Mouse (Mus musculus) neural tube, embryonic 14.5 days (tissue): ENCODE data around the gene Nt5dc3. TPM values are rescaled to one million over a fixed set of nuclear protein-coding genes. Genes with fewer than 3 reads are reported as not detected.
A peak's percentile ranks its signal among the peaks of the same experiment; 100 is the strongest.

Experiments used
- ATAC-seq: fragments of 200-750 bp; cut with Nextera tagmentation; 2 replicates; pipeline ENCODE4 v1.8.0; 2017; ENCODE audit warnings: low read depth, mild to moderate bottlenecking, moderate TSS enrichment, moderate library complexity
- H3K27ac ChIP-seq: fragments of 300-500 bp; sonication (generic); 2 replicates; pipeline ENCODE4 v1.5.1; 2014; ENCODE audit warnings: low read depth, mild to moderate bottlenecking, control low read depth, low read length, moderate library complexity, mixed read lengths
- H3K27me3 ChIP-seq: fragments of 300-500 bp; sonication (generic); 2 replicates; pipeline ENCODE4 v1.6.1; 2014; ENCODE audit warnings: low read length; ENCODE audit not compliant: control insufficient read depth, insufficient read depth
- H3K36me3 ChIP-seq: fragments of 300-500 bp; sonication (generic); 2 replicates; pipeline ENCODE4 v1.6.1; 2014; ENCODE audit warnings: low read length, mixed read lengths; ENCODE audit not compliant: control insufficient read depth, insufficient read depth
- H3K4me1 ChIP-seq: fragments of 300-500 bp; sonication (generic); 2 replicates; pipeline ENCODE4 v1.6.1; 2014; ENCODE audit warnings: low read length; ENCODE audit not compliant: control insufficient read depth, insufficient read depth
- H3K4me2 ChIP-seq: fragments of 300-500 bp; sonication (generic); 2 replicates; pipeline ENCODE4 v1.6.1; 2014; ENCODE audit warnings: mild to moderate bottlenecking, low read depth, low read length, control low read depth
- H3K4me3 ChIP-seq: fragments of 300-500 bp; sonication (generic); 2 replicates; pipeline ENCODE4 v1.5.1; 2014; ENCODE audit warnings: low read depth, low read length, control low read depth, mixed read lengths
- H3K9ac ChIP-seq: fragments of 300-500 bp; sonication (generic); replicated peaks from 2 replicates; pipeline ENCODE4 v1.6.1; 2014; ENCODE audit warnings: low read depth, mild to moderate bottlenecking, control low read depth, low read length, mixed read lengths
- H3K9me3 ChIP-seq: fragments of 300-500 bp; sonication (generic); 2 replicates; pipeline ENCODE4 v1.6.1; 2016; ENCODE audit warnings: low read length; ENCODE audit not compliant: control insufficient read depth
- WGBS: fragments of 180-500 bp; shearing (Covaris S2); extraction: QIAGEN DNeasy Blood & Tissue Kit; methylation state at CpG from one replicate; pipeline ENCODE4 v1.1.7; 2014; 5-methylcytosine and 5-hydroxymethylcytosine counted together
- polyA plus RNA-seq: library from polyadenylated mRNA; unstranded; fragments of >200 nt; fragmentation: Nextera tagmentation; extraction: Ambion mirVana; gene quantifications from 2 replicates; pipeline ENCODE4 v1.2.1, GENCODE M21; 2014

The Nt5dc3 gene
- polyA plus RNA-seq, 1 experiment from 2014 or later, result 14.9 TPM

DNA sequence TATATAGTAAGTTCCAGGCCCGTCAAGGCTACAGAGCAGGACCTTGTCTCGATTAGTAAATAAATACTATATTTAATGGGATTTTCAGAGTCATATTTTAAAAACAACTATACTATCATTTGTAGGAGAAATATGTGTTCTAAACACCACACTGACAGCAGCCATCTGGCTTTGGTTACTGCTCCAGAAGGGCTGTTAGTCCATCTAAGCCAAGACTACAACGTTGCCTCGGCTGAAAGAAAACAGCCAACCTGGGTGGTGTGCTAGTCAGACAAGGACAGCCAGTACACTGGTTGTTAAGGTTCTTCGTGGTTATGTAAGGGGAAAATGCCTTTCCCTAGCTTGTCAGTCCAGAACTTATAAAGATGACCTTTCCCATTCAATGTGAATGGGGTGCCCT is 63.9 kb downstream of the Nt5dc3 start:
- H3K36me3 ChIP-seq, result no peaks in the 10 kb centered on the region
- no peak overlapping the region for H3K4me3 ChIP-seq
- H3K4me1 ChIP-seq, result no peaks in the 10 kb centered on the region
- H3K9ac ChIP-seq, result no peak overlapping the region
- WGBS, result 91% methylated on average over 5 of the region's 5 CpGs
- H3K9me3 ChIP-seq, result no peaks in the 10 kb centered on the region
- H3K4me2 ChIP-seq, result no peak overlapping the region
- ATAC-seq, result no peak
- no peaks in the 10 kb centered on the region for H3K27me3 ChIP-seq
- H3K27ac ChIP-seq, result no peak overlapping the region

DNA sequence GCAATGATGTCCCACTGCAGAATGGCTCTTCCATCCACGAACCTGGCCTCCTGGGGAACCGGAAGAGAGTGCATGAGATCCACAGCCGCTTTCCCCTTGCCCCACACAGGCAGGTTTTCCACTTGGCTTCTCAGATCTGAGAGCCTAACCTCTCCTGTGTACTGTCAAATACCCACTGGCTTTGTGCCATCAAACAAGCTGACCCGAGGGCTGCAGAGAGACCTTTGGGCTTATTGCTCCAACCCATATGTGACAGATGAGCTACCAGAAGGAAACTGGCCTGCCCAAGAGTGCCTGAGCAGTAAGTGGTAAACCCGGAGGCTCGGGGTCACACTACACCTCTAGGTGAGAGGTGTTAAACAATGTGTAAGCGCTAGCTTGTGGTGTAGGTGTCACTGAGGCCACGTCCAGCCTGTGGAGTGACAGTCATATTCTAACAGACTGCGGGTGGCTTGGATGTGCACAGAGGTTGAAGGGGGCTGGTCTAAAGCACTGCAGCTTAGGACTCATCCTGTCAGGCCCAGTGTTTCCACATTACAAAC is 68.2 kb downstream of the Nt5dc3 start:
- H3K4me1 ChIP-seq, result no peaks in the 10 kb centered on the region
- no peak overlapping the region for H3K27ac ChIP-seq
- H3K4me3 ChIP-seq, result no peak overlapping the region
- H3K9me3 ChIP-seq, result no peaks in the 10 kb centered on the region
- no peaks in the 10 kb centered on the region for H3K27me3 ChIP-seq
- H3K9ac ChIP-seq, result no peak overlapping the region
- no peaks in the 10 kb centered on the region for H3K36me3 ChIP-seq
- no peak overlapping the region for H3K4me2 ChIP-seq
- WGBS, result 80% methylated on average over 9 of the region's 9 CpGs
- ATAC-seq, result no peak

DNA sequence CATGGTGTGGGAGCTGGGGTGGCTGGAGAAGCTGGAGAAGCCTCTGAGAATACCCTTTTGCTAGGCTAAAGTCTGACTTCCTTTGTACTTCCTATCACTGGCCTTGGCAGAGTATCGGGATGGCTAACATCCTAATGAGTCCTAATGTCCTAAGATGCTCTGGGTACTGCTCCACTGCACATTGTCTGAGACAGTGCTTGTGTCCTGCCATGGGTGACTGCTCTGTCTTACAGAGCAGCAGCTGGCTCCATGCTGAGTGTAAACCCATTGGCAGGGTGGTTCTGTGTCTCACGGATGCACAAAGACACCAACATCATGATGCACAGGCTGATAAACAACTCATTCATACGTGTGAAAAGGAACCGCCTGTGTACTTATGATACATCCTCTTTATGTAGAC is 70.3 kb downstream of the Nt5dc3 start:
- Histone ChIP-seq H3K4me1 (no peaks in the 10 kb centered on the region), H3K9ac (no peak overlapping the region), H3K27ac (no peak overlapping the region), H3K4me3 (no peak overlapping the region), H3K4me2 (no peak overlapping the region), H3K9me3 (no peaks in the 10 kb centered on the region), H3K27me3 (no peaks in the 10 kb centered on the region), H3K36me3 (no peaks in the 10 kb centered on the region)
- WGBS, result 88% methylated on average over 4 of the region's 4 CpGs
- no peak for ATAC-seq

DNA sequence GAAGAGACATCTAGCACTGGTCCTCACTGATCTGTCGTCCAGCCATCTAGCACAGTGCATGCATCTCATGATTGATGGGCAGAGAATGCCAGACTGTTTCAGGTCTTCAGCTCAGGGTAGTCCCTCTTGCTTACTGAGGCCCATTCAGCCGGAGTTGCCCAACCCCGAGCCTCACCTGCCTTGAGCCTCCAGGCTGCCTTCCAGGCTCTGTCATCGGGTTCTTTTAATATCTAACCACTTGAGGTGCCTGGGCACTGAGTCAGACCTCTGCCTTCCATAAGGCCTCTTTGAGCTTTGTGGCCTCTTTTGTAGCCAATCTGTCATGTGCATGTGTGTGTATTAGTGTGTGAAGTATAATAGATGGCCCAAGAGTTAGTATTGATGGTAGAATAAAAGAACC is 70.7 kb downstream of the Nt5dc3 start:
- Histone ChIP-seq H3K9ac (no peak overlapping the region), H3K27me3 (no peaks in the 10 kb centered on the region), H3K9me3 (no peaks in the 10 kb centered on the region), H3K4me2 (no peak overlapping the region), H3K4me1 (no peaks in the 10 kb centered on the region), H3K4me3 (no peak overlapping the region), H3K36me3 (no peaks in the 10 kb centered on the region), H3K27ac (no peak overlapping the region)
- WGBS, result 83% methylated on average over 4 of the region's 4 CpGs
- ATAC-seq, result no peak

DNA sequence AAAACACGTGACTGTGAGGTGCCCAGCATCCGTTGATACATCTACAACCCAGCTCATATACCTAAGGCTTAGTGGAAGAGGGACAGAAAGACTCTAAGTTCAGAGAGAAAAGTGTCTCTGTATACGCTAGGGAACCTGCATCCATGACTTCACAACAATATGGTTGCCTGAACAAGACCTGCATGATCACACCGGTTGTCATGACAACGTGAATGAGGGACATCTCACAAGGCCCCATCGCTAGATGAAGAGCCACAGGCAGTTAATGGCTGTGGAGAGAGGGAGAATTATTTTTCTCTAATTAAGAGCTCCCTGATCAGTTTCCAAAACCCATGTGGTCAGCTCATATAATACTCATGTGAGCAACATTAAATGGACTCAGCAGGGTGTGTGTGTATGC is 73.4 kb downstream of the Nt5dc3 start:
- no peak overlapping the region for H3K27ac ChIP-seq
- H3K9me3 ChIP-seq, result no peaks in the 10 kb centered on the region
- peak; percentile 68; the same call in 1 of the 2 replicates for ATAC-seq
- 75% methylated on average over 6 of the region's 6 CpGs for WGBS
- no peaks in the 10 kb centered on the region for H3K27me3 ChIP-seq
- no peak overlapping the region for H3K4me3 ChIP-seq
- no peaks in the 10 kb centered on the region for H3K36me3 ChIP-seq
- H3K4me1 ChIP-seq, result no peaks in the 10 kb centered on the region
- H3K9ac ChIP-seq, result no peak overlapping the region
- no peak overlapping the region for H3K4me2 ChIP-seq

DNA sequence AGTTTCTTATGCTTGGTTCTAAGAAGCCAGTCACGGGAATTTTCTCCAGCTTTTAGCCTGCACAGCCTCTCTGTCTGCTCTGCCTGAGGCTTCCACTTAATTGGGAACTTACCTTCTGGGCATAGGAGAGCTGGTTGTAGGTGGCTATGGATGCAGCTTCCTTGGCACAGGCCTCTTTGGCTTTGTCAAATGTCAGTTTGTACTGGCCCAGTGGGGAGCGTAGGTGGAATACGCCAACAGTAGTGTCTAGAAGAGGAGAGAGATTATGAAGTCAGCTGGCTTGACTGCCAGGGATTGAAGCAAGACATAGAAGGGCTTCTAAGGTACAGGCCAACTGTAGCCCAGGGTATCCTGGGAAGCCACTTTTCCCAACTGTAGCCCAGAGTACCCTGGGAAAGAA is 74.6 kb downstream of the Nt5dc3 start:
- H3K36me3 ChIP-seq, result no peaks in the 10 kb centered on the region

DNA sequence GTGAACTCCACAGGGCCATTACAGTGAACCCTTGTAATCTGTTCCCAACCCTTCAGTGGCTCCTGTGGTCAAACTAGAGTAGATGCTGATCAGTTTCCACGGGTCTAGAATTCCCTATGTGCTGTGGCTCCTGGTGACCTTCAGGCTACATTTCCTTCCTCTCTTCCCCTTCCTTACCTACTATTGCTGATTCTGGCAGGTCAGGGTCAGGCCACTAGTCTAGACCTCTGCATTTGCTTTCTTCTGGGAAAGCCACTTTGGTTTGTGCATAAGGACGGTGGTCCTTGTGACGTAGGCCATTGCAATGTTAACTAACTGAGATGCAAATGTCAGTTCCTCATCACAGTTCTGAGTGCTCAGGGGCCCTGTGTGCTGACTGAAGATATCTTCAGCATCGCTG is 81.6 kb downstream of the Nt5dc3 start:
- Histone ChIP-seq H3K9ac (no peak overlapping the region), H3K27ac (no peak overlapping the region), H3K36me3 (no peaks in the 10 kb centered on the region), H3K4me3 (no peak overlapping the region), H3K9me3 (no peaks in the 10 kb centered on the region), H3K27me3 (no peaks in the 10 kb centered on the region), H3K4me2 (no peak overlapping the region), H3K4me1 (no peaks in the 10 kb centered on the region)
- no peak for ATAC-seq
- WGBS, result 80% methylated on average over 4 of the region's 4 CpGs

More for the DNA sequence above, 74.6 kb downstream of the Nt5dc3 start:
- Histone ChIP-seq H3K4me3 (no peak overlapping the region), H3K27me3 (no peaks in the 10 kb centered on the region), H3K9me3 (no peaks in the 10 kb centered on the region), H3K4me2 (no peak overlapping the region), H3K4me1 (no peaks in the 10 kb centered on the region), H3K27ac (no peak overlapping the region), H3K9ac (no peak overlapping the region)
- no peak for ATAC-seq
- 84% methylated on average over 3 of the region's 3 CpGs for WGBS

DNA sequence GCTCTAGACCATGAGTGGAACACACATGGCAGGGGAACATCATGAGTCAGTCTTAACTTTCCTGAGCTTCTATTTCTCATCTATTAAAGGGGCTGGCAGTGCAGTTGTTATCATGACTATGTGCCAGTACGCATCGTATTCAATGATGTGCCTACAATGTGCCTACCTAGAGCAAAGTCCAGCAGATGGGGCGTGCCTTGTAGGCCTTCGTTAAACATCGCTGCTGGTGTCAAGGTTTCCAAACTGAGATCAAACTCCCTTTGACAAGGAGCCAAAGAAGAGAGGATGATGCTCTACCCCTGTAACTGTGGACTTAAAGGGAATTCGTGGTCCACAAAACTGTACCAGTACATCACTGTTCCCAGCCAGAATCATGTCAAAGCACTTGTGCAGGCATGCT is 83.7 kb downstream of the Nt5dc3 start:
- ATAC-seq, result no peak
- 91% methylated on average over 6 of the region's 6 CpGs for WGBS

DNA sequence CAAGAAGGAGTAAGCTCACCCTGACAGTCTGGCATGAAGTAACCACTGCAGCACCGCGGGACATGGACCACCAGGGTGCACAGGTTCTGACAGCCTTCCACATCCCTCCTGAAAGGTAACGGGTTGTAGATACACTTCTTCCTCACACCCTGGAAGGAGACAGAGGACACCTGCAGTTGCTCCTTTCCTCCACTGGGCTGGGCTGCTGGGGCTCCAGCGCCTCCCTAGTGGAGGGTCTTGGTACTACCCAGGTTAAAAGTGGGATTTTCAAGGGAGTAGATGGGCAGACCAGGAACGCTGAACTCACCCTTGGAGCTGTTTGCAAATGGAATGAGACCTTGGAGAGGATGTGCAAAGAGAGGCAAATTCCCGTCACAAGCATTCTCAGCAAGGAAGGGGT is 84.6 kb downstream of the Nt5dc3 start:
- no peaks in the 10 kb centered on the region for H3K27me3 ChIP-seq
- no peaks in the 10 kb centered on the region for H3K36me3 ChIP-seq
- no peaks in the 10 kb centered on the region for H3K4me1 ChIP-seq
- no peaks in the 10 kb centered on the region for H3K9me3 ChIP-seq
- no peak for ATAC-seq
- no peak overlapping the region for H3K27ac ChIP-seq
- WGBS, result 85% methylated on average over 6 of the region's 6 CpGs
- H3K9ac ChIP-seq, result no peak overlapping the region
- H3K4me3 ChIP-seq, result no peak overlapping the region
- no peak overlapping the region for H3K4me2 ChIP-seq

More for the DNA sequence above, 83.7 kb downstream of the Nt5dc3 start:
- no peak overlapping the region for H3K4me3 ChIP-seq
- no peak overlapping the region for H3K9ac ChIP-seq
- H3K27me3 ChIP-seq, result no peaks in the 10 kb centered on the region
- no peak overlapping the region for H3K27ac ChIP-seq
- no peaks in the 10 kb centered on the region for H3K36me3 ChIP-seq
- H3K4me1 ChIP-seq, result no peaks in the 10 kb centered on the region
- H3K9me3 ChIP-seq, result no peaks in the 10 kb centered on the region
- no peak overlapping the region for H3K4me2 ChIP-seq
